Mouse (Mus musculus) embryonic facial prominence, embryonic 11.5 days (tissue): ENCODE measurements around the gene Nqo2. TPM values are rescaled to one million over a fixed set of nuclear protein-coding genes. Genes with fewer than 3 reads are reported as not detected.

ENCODE experiments used
- ATAC-seq: fragments of 200-750 bp; cut with Nextera tagmentation; replicated peaks from 2 replicates; pipeline ENCODE4 v1.8.0; 2017; ENCODE audit warnings: low read depth; ENCODE audit not compliant: insufficient number of reproducible peaks, low FRiP score, low TSS enrichment
- DNase-seq: peaks from one replicate; pipeline ENCODE4 v3.0.0-alpha.2; 2015; ENCODE audit warnings: low spot score
- H3K27ac ChIP-seq: fragments of 300-500 bp; sonication (generic); replicated peaks from 2 replicates; pipeline ENCODE4 v1.5.1; 2014; ENCODE audit warnings: mild to moderate bottlenecking, low read depth, low read length, control low read depth
- H3K27me3 ChIP-seq: fragments of 300-500 bp; sonication (generic); 2 replicates; pipeline ENCODE4 v1.6.1; 2014; ENCODE audit warnings: mild to moderate bottlenecking, low read length, moderate library complexity, mixed read lengths; ENCODE audit not compliant: control insufficient read depth, insufficient read depth
- H3K36me3 ChIP-seq: fragments of 300-500 bp; sonication (generic); replicated peaks from 2 replicates; pipeline ENCODE4 v1.6.1; 2014; ENCODE audit warnings: low read depth, mild to moderate bottlenecking, low read length, moderate library complexity, mixed read lengths; ENCODE audit not compliant: control insufficient read depth, insufficient read depth
- H3K4me1 ChIP-seq: fragments of 300-500 bp; sonication (generic); 2 replicates; pipeline ENCODE4 v1.6.1; 2014; ENCODE audit warnings: low read length, mixed read lengths; ENCODE audit not compliant: control insufficient read depth, insufficient read depth
- H3K4me2 ChIP-seq: fragments of 300-500 bp; sonication (generic); 2 replicates; pipeline ENCODE4 v1.6.1; 2014; ENCODE audit warnings: low read depth, mild to moderate bottlenecking, control low read depth, low read length, moderate library complexity
- H3K4me3 ChIP-seq: fragments of 300-500 bp; sonication (generic); 2 replicates; pipeline ENCODE4 v1.5.1; 2014; ENCODE audit warnings: low read depth, low read length, control low read depth
- H3K9ac ChIP-seq: fragments of 300-500 bp; sonication (generic); replicated peaks from 2 replicates; pipeline ENCODE4 v1.6.1; 2014; ENCODE audit warnings: mild to moderate bottlenecking, control low read depth, low read length
- H3K9me3 ChIP-seq: fragments of 300-500 bp; sonication (generic); replicated peaks from 2 replicates; pipeline ENCODE4 v1.6.1; 2016; ENCODE audit warnings: mild to moderate bottlenecking, low read length, inconsistent platforms, mixed read lengths; ENCODE audit not compliant: control insufficient read depth
- WGBS: fragments of 180-500 bp; shearing (Covaris S2); extraction: QIAGEN DNeasy Blood & Tissue Kit; methylation state at CpG from one replicate; pipeline ENCODE4 v1.1.7; 2014; 5-methylcytosine and 5-hydroxymethylcytosine counted together
- polyA plus RNA-seq: library from polyadenylated mRNA; unstranded; fragments of >200 nt; fragmentation: Nextera tagmentation; extraction: Ambion mirVana; gene quantifications from 2 replicates; pipeline ENCODE4 v1.2.1, GENCODE M21; 2014

Nqo2 gene
- 18.0 and 19.4 TPM in 2 replicates for polyA plus RNA-seq

- 3% methylated on average over 22 of the region's 22 CpGs for WGBS
- Histone ChIP-seq H3K9me3 (no peaks in the 10 kb centered on the region), H3K27ac (peak within 1 kb of the TSS; percentile 80), H3K9ac (peak within 1 kb of the TSS; percentile 70), H3K27me3 (no peaks in the 10 kb centered on the region), H3K4me2 (peak within 1 kb of the TSS; percentile 52), H3K36me3 (no peaks in the 10 kb centered on the region), H3K4me3 (peak within 1 kb of the TSS; percentile 46), H3K4me1 (no peaks in the 10 kb centered on the region; the same call in 1 of the 2 replicates)
- peak; percentile 83 for DNase-seq
- peak; percentile 89 for ATAC-seq
Observed at GRCm38 (mm10) chr13:33964206-33965046, at the start of gene Nqo2. Gene Nqo2 (plus strand): TSS chr13:33964687.

GRCm38 (mm10) chr13:33921041-33921440, 43.4 kb upstream of the Nqo2 start:
- WGBS = 92% methylated on average over 6 of the region's 6 CpGs
- no peak overlapping the region for H3K4me3 ChIP-seq
- no peak overlapping the region for H3K9ac ChIP-seq
- H3K4me1 ChIP-seq = no peaks in the 10 kb centered on the region
- no peak overlapping the region for H3K27ac ChIP-seq
- H3K36me3 ChIP-seq = no peaks in the 10 kb centered on the region
- no peak overlapping the region for H3K4me2 ChIP-seq
- no peak for DNase-seq
- no peaks in the 10 kb centered on the region for H3K27me3 ChIP-seq
- no peaks in the 10 kb centered on the region for H3K9me3 ChIP-seq
- ATAC-seq = no peak

- Histone ChIP-seq H3K27ac (no peak overlapping the region), H3K4me2 (no peak overlapping the region), H3K9me3 (no peaks in the 10 kb centered on the region), H3K4me3 (no peak overlapping the region), H3K4me1 (no peaks in the 10 kb centered on the region), H3K36me3 (no peaks in the 10 kb centered on the region), H3K27me3 (no peaks in the 10 kb centered on the region), H3K9ac (no peak overlapping the region)
- ATAC-seq = no peak
- WGBS = 87% methylated on average over 5 of the region's 5 CpGs
- no peak for DNase-seq
Observed at GRCm38 (mm10) chr13:33921699-33922098, 42.8 kb upstream of the Nqo2 start.

GRCm38 (mm10) chr13:33930281-33930680, 34.2 kb upstream of the Nqo2 start:
- Histone ChIP-seq H3K4me3 (no peak overlapping the region), H3K36me3 (no peaks in the 10 kb centered on the region), H3K27ac (no peak overlapping the region), H3K9ac (no peak overlapping the region), H3K4me2 (no peak overlapping the region), H3K9me3 (no peaks in the 10 kb centered on the region), H3K4me1 (no peaks in the 10 kb centered on the region), H3K27me3 (no peaks in the 10 kb centered on the region)
- DNase-seq (no peak), ATAC-seq (no peak)
- 77% methylated on average over 2 of the region's 2 CpGs for WGBS

- no peak overlapping the region for H3K27ac ChIP-seq
- WGBS = 86% methylated on average over 3 of the region's 3 CpGs
Observed at GRCm38 (mm10) chr13:33930912-33931311, 33.6 kb upstream of the Nqo2 start.

GRCm38 (mm10) chr13:33934743-33935142, 29.7 kb upstream of the Nqo2 start:
- H3K36me3 ChIP-seq = no peaks in the 10 kb centered on the region
- no peaks in the 10 kb centered on the region for H3K4me1 ChIP-seq
- H3K4me3 ChIP-seq = no peak overlapping the region
- no peak overlapping the region for H3K4me2 ChIP-seq
- DNase-seq (peak; percentile 2), ATAC-seq (no peak)
- H3K9me3 ChIP-seq = no peaks in the 10 kb centered on the region
- H3K27me3 ChIP-seq = no peaks in the 10 kb centered on the region
- H3K9ac ChIP-seq = no peak overlapping the region
- 66% methylated on average over 6 of the region's 6 CpGs for WGBS
- H3K27ac ChIP-seq = no peak overlapping the region

More at GRCm38 (mm10) chr13:33930912-33931311, 33.6 kb upstream of the Nqo2 start:
- H3K9me3 ChIP-seq = no peaks in the 10 kb centered on the region
- no peak overlapping the region for H3K4me2 ChIP-seq
- no peaks in the 10 kb centered on the region for H3K4me1 ChIP-seq
- ATAC-seq = no peak
- no peaks in the 10 kb centered on the region for H3K36me3 ChIP-seq
- no peak overlapping the region for H3K9ac ChIP-seq
- DNase-seq = no peak
- no peak overlapping the region for H3K4me3 ChIP-seq
- no peaks in the 10 kb centered on the region for H3K27me3 ChIP-seq

GRCm38 (mm10) chr13:33935465-33936181, 28.9 kb upstream of the Nqo2 start:
- Histone ChIP-seq H3K4me1 (no peaks in the 10 kb centered on the region), H3K36me3 (no peaks in the 10 kb centered on the region), H3K9ac (peak overlapping the region; percentile 80), H3K4me2 (peak overlapping the region; percentile 90), H3K27ac (no peak overlapping the region), H3K27me3 (no peaks in the 10 kb centered on the region), H3K4me3 (peak overlapping the region; percentile 59), H3K9me3 (no peaks in the 10 kb centered on the region)
- DNase-seq (peak; percentile 66), ATAC-seq (peak; percentile 86)
- WGBS = 0% methylated on average over 36 of the region's 44 CpGs

- 92% methylated on average over 5 of the region's 5 CpGs for WGBS
Observed at GRCm38 (mm10) chr13:33937151-33937550, 27.3 kb upstream of the Nqo2 start.

More at GRCm38 (mm10) chr13:33937151-33937550, 27.3 kb upstream of the Nqo2 start:
- no peaks in the 10 kb centered on the region for H3K36me3 ChIP-seq
- no peak for ATAC-seq
- H3K27ac ChIP-seq = no peak overlapping the region
- no peak overlapping the region for H3K4me3 ChIP-seq
- no peak overlapping the region for H3K9ac ChIP-seq
- no peak overlapping the region for H3K4me2 ChIP-seq
- DNase-seq = no peak
- no peaks in the 10 kb centered on the region for H3K27me3 ChIP-seq
- no peaks in the 10 kb centered on the region for H3K9me3 ChIP-seq
- H3K4me1 ChIP-seq = no peaks in the 10 kb centered on the region
